Mouse (Mus musculus): ENCODE measurements around the gene Taco1. TPM values are rescaled to one million over a fixed set of nuclear protein-coding genes. Genes with fewer than 3 reads are reported as not detected.

Taco1 gene
- polyA plus RNA-seq, 1 experiment from 2014 or later = 7.6 TPM

DNA sequence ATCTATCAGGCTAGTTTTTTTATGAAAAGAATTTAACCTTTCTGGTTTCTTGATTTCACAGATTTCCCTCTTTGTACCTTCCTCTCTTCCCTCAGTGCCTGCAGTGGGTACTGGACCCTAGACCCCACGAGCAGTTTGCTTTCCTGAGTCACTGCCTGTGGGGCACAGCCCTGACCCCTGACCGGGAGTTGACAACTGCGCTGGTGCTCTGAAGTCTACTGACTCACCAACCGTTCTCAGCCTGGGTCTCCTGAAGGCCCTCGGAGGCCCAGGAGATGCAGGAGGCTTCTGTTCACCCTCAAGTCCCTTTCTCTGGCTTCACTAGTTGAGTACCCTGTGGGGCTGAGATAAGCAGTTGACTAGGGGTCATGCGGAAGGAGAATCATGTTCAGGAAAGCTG is 10.5 kb upstream of the Taco1 start:
- 86% methylated on average over 6 of the region's 6 CpGs for WGBS
- no peaks in the 10 kb centered on the region for H3K9me3 ChIP-seq (ENCODE audit: control insufficient read depth, low read length)
- no peaks in the 10 kb centered on the region for H3K4me1 ChIP-seq (replicated peaks; ENCODE audit: control insufficient read depth, insufficient read depth)
- TF ChIP-seq CTCF (IDR thresholded peaks at IDR 0.05; ENCODE audit: low read depth) = no peak
- TF ChIP-seq EP300 (optimal IDR thresholded peaks at IDR 0.05) = no peak
- peaks cover 50% of the 10 kb centered on the region for H3K36me3 ChIP-seq (ENCODE audit: control insufficient read depth, insufficient read depth, low read length)
- no peaks in the 10 kb centered on the region for H3K27me3 ChIP-seq (ENCODE audit: control insufficient read depth, insufficient read depth, low read length)
- no peak for ATAC-seq (ENCODE audit: low FRiP score, low TSS enrichment)
- H3K4me2 ChIP-seq (replicated peaks; ENCODE audit: low read depth) = no peak overlapping the region
- no peak overlapping the region for H3K4me3 ChIP-seq (ENCODE audit: low read depth, low read length)
- DNase-seq (ENCODE audit: low spot score) = no peak
- H3K9ac ChIP-seq (ENCODE audit: low read length) = no peak overlapping the region
- H3K27ac ChIP-seq (replicated peaks) = no peak overlapping the region

DNA sequence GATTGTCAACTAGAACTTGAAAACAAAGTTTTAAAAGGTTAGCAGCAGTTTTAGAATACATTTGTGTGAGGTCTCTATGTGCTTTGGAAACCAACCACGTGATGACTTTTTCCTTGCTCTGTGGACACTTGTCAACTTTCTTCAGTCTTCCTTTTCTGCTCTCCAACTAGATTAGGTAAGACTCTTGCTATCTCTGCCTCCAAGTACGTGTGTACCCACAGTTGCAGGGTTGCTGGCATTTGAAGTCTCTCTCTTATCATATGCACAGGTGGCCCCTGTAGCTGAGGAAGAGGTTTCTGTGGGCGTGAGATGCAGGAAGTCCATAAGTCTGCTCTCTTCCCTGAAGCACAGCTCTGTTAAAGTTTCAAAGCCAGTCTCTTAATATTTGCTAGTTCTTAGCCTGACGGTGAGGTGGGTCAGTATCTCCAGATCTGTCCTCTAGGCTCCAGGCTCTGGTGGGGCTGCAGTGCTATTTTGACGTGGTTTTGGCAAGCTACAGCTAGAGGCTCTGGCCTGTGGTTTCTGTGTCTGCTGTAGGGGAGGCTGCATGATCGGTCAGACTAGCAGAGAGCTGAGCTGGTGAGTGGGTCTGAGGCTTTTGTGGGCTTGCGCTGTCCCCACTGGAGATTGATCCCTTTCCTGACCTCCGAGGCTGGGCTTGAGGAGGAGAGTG is 8.9 kb upstream of the Taco1 start:
- H3K9me3 ChIP-seq (ENCODE audit: control insufficient read depth, low read length) = no peaks in the 10 kb centered on the region
- DNase-seq (ENCODE audit: low spot score) = no peak
- H3K4me2 ChIP-seq (replicated peaks; ENCODE audit: low read depth) = no peak overlapping the region
- H3K27ac ChIP-seq (replicated peaks) = no peak overlapping the region
- peaks cover 43% of the 10 kb centered on the region for H3K36me3 ChIP-seq (ENCODE audit: control insufficient read depth, insufficient read depth, low read length)
- H3K9ac ChIP-seq (ENCODE audit: low read length) = no peak overlapping the region
- no peaks in the 10 kb centered on the region for H3K4me1 ChIP-seq (replicated peaks; ENCODE audit: control insufficient read depth, insufficient read depth)
- H3K4me3 ChIP-seq (ENCODE audit: low read depth, low read length) = no peak overlapping the region
- TF ChIP-seq CTCF (IDR thresholded peaks at IDR 0.05; ENCODE audit: low read depth) = no peak
- TF ChIP-seq EP300 (optimal IDR thresholded peaks at IDR 0.05) = no peak
- 89% methylated on average over 8 of the region's 8 CpGs for whole genome bisulfite sequencing
- no peaks in the 10 kb centered on the region for H3K27me3 ChIP-seq (ENCODE audit: control insufficient read depth, insufficient read depth, low read length)
- ATAC-seq (ENCODE audit: low FRiP score, low TSS enrichment) = no peak

DNA sequence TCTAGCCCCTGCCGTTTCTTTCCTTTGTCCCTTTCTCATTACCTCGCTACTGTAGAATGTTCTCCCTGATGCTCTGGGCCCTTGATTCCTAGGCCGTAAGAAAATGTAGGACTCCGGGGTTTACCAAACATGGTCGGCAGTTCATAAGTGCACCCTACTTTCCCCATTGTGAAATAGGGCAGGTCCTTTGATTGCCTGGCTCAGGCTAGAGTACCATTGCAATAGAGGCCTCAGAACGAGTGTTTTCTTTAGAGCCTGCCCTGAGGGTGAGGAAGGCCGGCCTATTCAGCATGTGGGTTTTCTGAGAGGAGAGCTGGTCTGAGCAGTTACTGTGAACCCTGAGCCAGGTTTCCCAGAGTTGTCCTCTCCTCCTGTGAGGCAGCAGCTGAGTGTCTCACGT is 7.8 kb upstream of the Taco1 start:
- no peak for TF ChIP-seq CTCF (IDR thresholded peaks at IDR 0.05; ENCODE audit: low read depth)
- TF ChIP-seq EP300 (optimal IDR thresholded peaks at IDR 0.05) = no peak
- no peak overlapping the region for H3K4me2 ChIP-seq (replicated peaks; ENCODE audit: low read depth)
- ATAC-seq (ENCODE audit: low FRiP score, low TSS enrichment) = no peak
- WGBS = 70% methylated on average over 8 of the region's 8 CpGs
- DNase-seq (ENCODE audit: low spot score) = no peak
- no peak overlapping the region for H3K9ac ChIP-seq (ENCODE audit: low read length)
- no peak overlapping the region for H3K27ac ChIP-seq (replicated peaks)
- no peak overlapping the region for H3K4me3 ChIP-seq (ENCODE audit: low read depth, low read length)
- H3K27me3 ChIP-seq (ENCODE audit: control insufficient read depth, insufficient read depth, low read length) = no peaks in the 10 kb centered on the region
- H3K9me3 ChIP-seq (ENCODE audit: control insufficient read depth, low read length) = no peaks in the 10 kb centered on the region
- H3K36me3 ChIP-seq (ENCODE audit: control insufficient read depth, insufficient read depth, low read length) = peaks cover 34% of the 10 kb centered on the region
- H3K4me1 ChIP-seq (replicated peaks; ENCODE audit: control insufficient read depth, insufficient read depth) = no peaks in the 10 kb centered on the region

DNA sequence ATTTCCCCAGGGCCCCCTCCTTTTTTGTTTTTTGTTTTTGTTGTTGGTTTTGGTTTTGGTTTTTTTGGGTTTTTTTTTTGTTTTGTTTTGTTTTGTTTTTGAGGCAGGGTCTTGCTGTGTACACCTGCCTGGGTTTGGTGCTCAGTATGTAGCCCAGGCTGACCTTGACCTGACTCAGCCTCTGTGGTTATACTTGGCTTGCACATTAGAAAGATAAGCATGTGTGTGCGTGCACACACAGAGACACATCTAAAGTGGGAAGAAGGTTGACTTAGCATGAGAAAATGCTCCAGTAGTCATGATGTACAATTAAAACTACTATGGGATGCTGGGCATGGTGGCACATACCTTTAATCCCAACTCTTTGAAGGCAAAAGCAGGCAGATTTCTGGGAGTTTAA is 5.3 kb upstream of the Taco1 start:
- WGBS = 76% methylated on average over 1 of the region's 1 CpGs
- Histone ChIP-seq H3K9me3 (ENCODE audit: control insufficient read depth, low read length) (no peaks in the 10 kb centered on the region), H3K36me3 (ENCODE audit: control insufficient read depth, insufficient read depth, low read length) (peaks cover 22% of the 10 kb centered on the region), H3K4me3 (ENCODE audit: low read depth, low read length) (no peak overlapping the region), H3K27ac (replicated peaks) (no peak overlapping the region), H3K4me2 (replicated peaks; ENCODE audit: low read depth) (no peak overlapping the region), H3K27me3 (ENCODE audit: control insufficient read depth, insufficient read depth, low read length) (no peaks in the 10 kb centered on the region), H3K4me1 (replicated peaks; ENCODE audit: control insufficient read depth, insufficient read depth) (no peaks in the 10 kb centered on the region), H3K9ac (ENCODE audit: low read length) (no peak overlapping the region)
- no peak for ATAC-seq (ENCODE audit: low FRiP score, low TSS enrichment)
- DNase-seq (ENCODE audit: low spot score) = no peak
- TF ChIP-seq CTCF (IDR thresholded peaks at IDR 0.05; ENCODE audit: low read depth) (no peak), EP300 (optimal IDR thresholded peaks at IDR 0.05) (no peak)

DNA sequence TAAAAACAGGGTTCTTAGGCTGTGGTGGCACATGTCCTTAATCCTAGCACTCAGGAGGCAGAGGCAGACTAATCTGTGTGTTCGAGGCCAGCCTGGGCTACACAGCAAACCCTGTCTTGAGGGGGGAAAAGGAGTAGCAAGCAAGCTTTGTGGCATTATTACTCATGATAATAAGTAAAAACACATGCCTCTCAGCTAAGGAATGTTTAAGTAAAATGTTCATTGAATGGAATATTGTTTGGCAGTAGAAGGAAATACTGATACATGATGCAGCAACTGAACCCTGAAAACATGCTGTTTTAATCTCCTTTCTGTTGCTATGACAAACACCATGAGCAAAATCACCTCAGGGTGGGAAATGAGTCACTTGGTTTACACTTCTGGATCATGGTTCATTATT is 4.5 kb upstream of the Taco1 start:
- H3K9me3 ChIP-seq (ENCODE audit: control insufficient read depth, low read length) = no peaks in the 10 kb centered on the region
- no peak overlapping the region for H3K9ac ChIP-seq (ENCODE audit: low read length)
- no peak for DNase-seq (ENCODE audit: low spot score)
- no peak overlapping the region for H3K4me3 ChIP-seq (ENCODE audit: low read depth, low read length)
- no peaks in the 10 kb centered on the region for H3K4me1 ChIP-seq (replicated peaks; ENCODE audit: control insufficient read depth, insufficient read depth)
- no peak for ATAC-seq (ENCODE audit: low FRiP score, low TSS enrichment)
- peaks cover 17% of the 10 kb centered on the region; the same call in 1 of the 2 replicates for H3K36me3 ChIP-seq (ENCODE audit: control insufficient read depth, insufficient read depth, low read length)
- H3K4me2 ChIP-seq (replicated peaks; ENCODE audit: low read depth) = no peak overlapping the region
- H3K27me3 ChIP-seq (ENCODE audit: control insufficient read depth, insufficient read depth, low read length) = no peaks in the 10 kb centered on the region
- TF ChIP-seq EP300 (optimal IDR thresholded peaks at IDR 0.05) (no peak), CTCF (IDR thresholded peaks at IDR 0.05; ENCODE audit: low read depth) (no peak)
- 90% methylated on average over 1 of the region's 1 CpGs for WGBS
- no peak overlapping the region for H3K27ac ChIP-seq (replicated peaks)

DNA sequence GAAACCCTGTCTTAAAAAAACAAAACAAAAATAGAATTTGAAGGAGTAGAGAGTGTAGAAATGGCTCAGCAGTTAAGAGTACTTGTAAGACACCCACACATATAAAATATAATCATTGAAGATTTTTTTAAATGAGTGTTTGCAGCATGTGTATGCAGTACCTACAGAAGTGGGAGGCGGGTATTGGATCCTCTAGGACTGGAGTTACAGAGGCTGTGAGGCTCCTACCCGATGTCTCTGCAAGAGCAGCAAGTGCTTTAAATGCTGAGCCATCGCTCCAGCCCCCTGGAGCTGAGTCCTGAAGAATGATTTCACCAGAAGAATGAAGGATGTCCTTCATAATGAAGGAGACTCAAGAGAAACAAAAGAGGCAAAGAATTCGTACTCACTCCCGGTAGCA is 2.1 kb upstream of the Taco1 start:
- ATAC-seq (ENCODE audit: low FRiP score, low TSS enrichment) (no peak), DNase-seq (ENCODE audit: low spot score) (no peak)
- H3K27me3 ChIP-seq (ENCODE audit: control insufficient read depth, insufficient read depth, low read length) = no peaks in the 10 kb centered on the region
- TF ChIP-seq CTCF (IDR thresholded peaks at IDR 0.05; ENCODE audit: low read depth) (no peak), EP300 (optimal IDR thresholded peaks at IDR 0.05) (no peak)
- no peak overlapping the region for H3K4me2 ChIP-seq (replicated peaks; ENCODE audit: low read depth)
- no peak overlapping the region for H3K9ac ChIP-seq (ENCODE audit: low read length)
- 84% methylated on average over 5 of the region's 5 CpGs for WGBS
- H3K27ac ChIP-seq (replicated peaks) = no peak overlapping the region
- H3K4me3 ChIP-seq (ENCODE audit: low read depth, low read length) = no peak overlapping the region
- H3K4me1 ChIP-seq (replicated peaks; ENCODE audit: control insufficient read depth, insufficient read depth) = no peaks in the 10 kb centered on the region
- H3K9me3 ChIP-seq (ENCODE audit: control insufficient read depth, low read length) = no peaks in the 10 kb centered on the region
- 0 out of 2 replicates have a peak, but pooled peaks cover 4% of the 10 kb centered on the region for H3K36me3 ChIP-seq (ENCODE audit: control insufficient read depth, insufficient read depth, low read length)
